Mouse (Mus musculus): Measurements from ENCODE around the gene Arhgef25. TPM values are rescaled to one million over a fixed set of nuclear protein-coding genes. Genes with fewer than 3 reads are reported as not detected.
A peak's percentile ranks its signal among the peaks of the same experiment; 100 is the strongest.

The Arhgef25 gene
- polyA plus RNA-seq, 1 experiment from 2014 or later = 96.5 TPM

DNA sequence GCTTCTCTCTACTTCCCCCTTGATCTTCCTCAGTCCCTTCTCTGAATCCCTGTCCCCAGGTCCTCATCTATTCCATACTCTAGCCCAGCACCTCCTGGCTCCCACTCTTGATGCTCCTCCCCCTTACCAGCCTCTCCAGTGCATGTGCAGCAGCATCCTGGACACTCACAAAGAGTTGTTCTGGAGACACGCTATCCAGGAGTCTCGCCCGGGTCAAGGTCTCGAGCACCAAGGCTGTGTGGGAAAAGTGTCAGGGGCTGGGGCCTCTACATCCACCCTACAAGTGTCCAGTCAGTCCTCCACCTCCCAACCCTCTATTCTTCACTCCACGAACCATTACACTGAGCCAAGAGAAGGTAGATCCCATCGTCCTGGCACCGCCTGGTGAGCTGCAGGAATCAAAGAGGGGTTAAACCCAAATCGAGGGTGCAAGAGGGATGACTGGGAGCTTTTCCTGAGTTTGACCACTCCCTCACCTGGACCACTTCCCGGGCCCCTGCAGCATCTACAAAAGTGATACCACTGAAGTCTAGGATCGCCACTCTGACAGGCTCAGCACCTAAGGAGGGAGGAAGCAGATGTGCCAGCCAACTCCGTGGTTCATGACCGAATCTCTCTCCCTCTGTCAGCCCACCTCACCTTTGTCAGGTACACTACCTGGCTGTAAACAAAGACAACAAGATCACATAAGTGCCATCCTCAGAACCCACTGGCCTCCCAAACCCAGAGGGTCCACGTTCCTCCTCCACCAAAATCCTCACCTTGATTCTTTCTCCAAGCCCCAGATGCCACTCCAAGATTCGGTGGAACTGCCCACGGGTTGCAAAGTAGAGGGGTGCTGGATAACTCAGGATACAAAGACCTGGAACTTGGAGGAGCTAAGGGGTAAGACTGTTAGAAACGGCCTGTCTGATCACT lies 16.5 kb downstream of the Arhgef25 start:
- peaks cover 26% of the 10 kb centered on the region for H3K4me1 ChIP-seq
- no peak overlapping the region for H3K4me2 ChIP-seq (replicated peaks)
- no peak for ATAC-seq (ENCODE audit: insufficient number of reproducible peaks, insufficient read depth, low FRiP score, low TSS enrichment)
- 81% methylated on average over 16 of the region's 16 CpGs for WGBS
- H3K9me3 ChIP-seq = no peaks in the 10 kb centered on the region
- no peak overlapping the region for H3K9ac ChIP-seq
- H3K4me3 ChIP-seq = no peak overlapping the region
- peaks cover 67% of the 10 kb centered on the region for H3K27me3 ChIP-seq
- no peak overlapping the region for H3K27ac ChIP-seq
- no peaks in the 10 kb centered on the region for H3K36me3 ChIP-seq

- H3K9me3 ChIP-seq = no peaks in the 10 kb centered on the region
- 86% methylated on average over 15 of the region's 15 CpGs for WGBS
- no peak overlapping the region for H3K4me3 ChIP-seq
- peaks cover 67% of the 10 kb centered on the region for H3K27me3 ChIP-seq
- H3K4me1 ChIP-seq = peaks cover 11% of the 10 kb centered on the region
- ATAC-seq (ENCODE audit: insufficient number of reproducible peaks, insufficient read depth, low FRiP score, low TSS enrichment) = no peak
- H3K27ac ChIP-seq = no peak overlapping the region
- H3K9ac ChIP-seq = no peak overlapping the region
- no peak overlapping the region for H3K4me2 ChIP-seq (replicated peaks)
- H3K36me3 ChIP-seq = no peaks in the 10 kb centered on the region
Measured at GRCm38 (mm10) chr10:127171631-127172200, 18.2 kb downstream of the Arhgef25 start.

- Histone ChIP-seq H3K36me3 (no peaks in the 10 kb centered on the region), H3K27ac (no peak overlapping the region), H3K9me3 (no peaks in the 10 kb centered on the region), H3K4me3 (peak overlapping the region; percentile 38), H3K4me2 (replicated peaks) (peak overlapping the region; percentile 72), H3K9ac (no peak overlapping the region), H3K27me3 (peaks cover 68% of the 10 kb centered on the region), H3K4me1 (peaks cover 10% of the 10 kb centered on the region)
- WGBS = under 1% methylated on average over 26 of the region's 29 CpGs
- ATAC-seq (ENCODE audit: insufficient number of reproducible peaks, insufficient read depth, low FRiP score, low TSS enrichment) = peak; percentile 31
Measured at GRCm38 (mm10) chr10:127170837-127171272, 19.0 kb downstream of the Arhgef25 start.

GRCm38 (mm10) chr10:127170002-127170401 lies 19.9 kb downstream of the Arhgef25 start:
- peak overlapping the region; percentile 72 for H3K4me2 ChIP-seq (replicated peaks)
- H3K27ac ChIP-seq = no peak overlapping the region
- H3K9ac ChIP-seq = no peak overlapping the region
- 1% methylated on average over 22 of the region's 22 CpGs for WGBS
- peaks cover 76% of the 10 kb centered on the region for H3K27me3 ChIP-seq
- ATAC-seq (ENCODE audit: insufficient number of reproducible peaks, insufficient read depth, low FRiP score, low TSS enrichment) = no peak
- peak overlapping the region; percentile 38 for H3K4me3 ChIP-seq
- no peaks in the 10 kb centered on the region for H3K36me3 ChIP-seq
- H3K9me3 ChIP-seq = no peaks in the 10 kb centered on the region
- peaks cover 14% of the 10 kb centered on the region for H3K4me1 ChIP-seq

- WGBS = 26% methylated on average over 10 of the region's 10 CpGs
- no peak for ATAC-seq (ENCODE audit: insufficient number of reproducible peaks, insufficient read depth, low FRiP score, low TSS enrichment)
- peaks cover 79% of the 10 kb centered on the region for H3K27me3 ChIP-seq
- H3K36me3 ChIP-seq = no peaks in the 10 kb centered on the region
- no peak overlapping the region for H3K27ac ChIP-seq
- H3K9me3 ChIP-seq = no peaks in the 10 kb centered on the region
- no peak overlapping the region for H3K4me3 ChIP-seq
- no peak overlapping the region for H3K4me2 ChIP-seq (replicated peaks)
- peaks cover 14% of the 10 kb centered on the region for H3K4me1 ChIP-seq
- H3K9ac ChIP-seq = no peak overlapping the region
Measured at GRCm38 (mm10) chr10:127167614-127168192, 22.2 kb downstream of the Arhgef25 start.

GRCm38 (mm10) chr10:127166771-127167613 lies 22.9 kb downstream of the Arhgef25 start:
- H3K9ac ChIP-seq = no peak overlapping the region
- no peak for ATAC-seq (ENCODE audit: insufficient number of reproducible peaks, insufficient read depth, low FRiP score, low TSS enrichment)
- no peak overlapping the region; the same call in 1 of the 2 replicates for H3K4me2 ChIP-seq (replicated peaks)
- H3K36me3 ChIP-seq = no peaks in the 10 kb centered on the region
- WGBS = 18% methylated on average over 15 of the region's 15 CpGs
- H3K27me3 ChIP-seq = peaks cover 76% of the 10 kb centered on the region
- H3K4me1 ChIP-seq = peaks cover 14% of the 10 kb centered on the region
- H3K4me3 ChIP-seq = 0 out of 2 replicates have a peak overlapping the region, but pooled peaks have one; percentile 4
- no peak overlapping the region for H3K27ac ChIP-seq
- no peaks in the 10 kb centered on the region for H3K9me3 ChIP-seq

DNA sequence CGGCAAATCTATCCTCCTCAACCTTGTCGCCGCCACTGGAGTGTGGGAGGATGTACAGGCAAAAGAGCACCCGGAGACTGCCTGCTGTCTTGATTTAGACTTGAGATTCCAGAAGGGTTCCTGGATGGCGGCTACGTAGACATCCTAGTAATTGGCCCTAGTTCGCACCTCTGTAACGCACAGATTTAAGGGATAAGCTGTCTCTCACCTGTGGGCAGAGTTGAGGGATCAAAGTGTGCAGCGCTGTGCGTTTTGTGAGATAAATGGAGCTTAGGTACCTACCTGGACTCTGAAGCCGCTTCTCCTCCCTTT lies 23.5 kb downstream of the Arhgef25 start:
- Histone ChIP-seq H3K27me3 (peaks cover 70% of the 10 kb centered on the region), H3K4me2 (replicated peaks) (peak overlapping the region; percentile 99), H3K9ac (peak overlapping the region; percentile 47; the same call in 1 of the 2 replicates), H3K36me3 (no peaks in the 10 kb centered on the region), H3K27ac (no peak overlapping the region), H3K9me3 (no peaks in the 10 kb centered on the region), H3K4me1 (peaks cover 14% of the 10 kb centered on the region), H3K4me3 (peak overlapping the region; percentile 64)
- WGBS = 3% methylated on average over 11 of the region's 11 CpGs
- ATAC-seq (ENCODE audit: insufficient number of reproducible peaks, insufficient read depth, low FRiP score, low TSS enrichment) = no peak

- Histone ChIP-seq H3K4me1 (peaks cover 14% of the 10 kb centered on the region), H3K4me3 (peak overlapping the region; percentile 64), H3K27ac (no peak overlapping the region), H3K9ac (peak overlapping the region; percentile 47), H3K27me3 (peaks cover 64% of the 10 kb centered on the region), H3K4me2 (replicated peaks) (peak overlapping the region; percentile 99), H3K36me3 (no peaks in the 10 kb centered on the region), H3K9me3 (no peaks in the 10 kb centered on the region)
- 0 out of 2 replicates have a peak, but pooled peaks have one; percentile 18 for ATAC-seq (ENCODE audit: insufficient number of reproducible peaks, insufficient read depth, low FRiP score, low TSS enrichment)
- under 1% methylated on average over 56 of the region's 56 CpGs for WGBS
Measured at GRCm38 (mm10) chr10:127165654-127166403, 24.1 kb downstream of the Arhgef25 start.

GRCm38 (mm10) chr10:127165354-127165653 lies 24.6 kb downstream of the Arhgef25 start:
- Histone ChIP-seq H3K27ac (no peak overlapping the region), H3K9me3 (no peaks in the 10 kb centered on the region), H3K4me2 (replicated peaks) (peak overlapping the region; percentile 99), H3K9ac (peak overlapping the region; percentile 47), H3K27me3 (peaks cover 59% of the 10 kb centered on the region), H3K36me3 (no peaks in the 10 kb centered on the region), H3K4me3 (peak overlapping the region; percentile 64), H3K4me1 (peaks cover 11% of the 10 kb centered on the region)
- under 1% methylated on average over 31 of the region's 42 CpGs for WGBS
- ATAC-seq (ENCODE audit: insufficient number of reproducible peaks, insufficient read depth, low FRiP score, low TSS enrichment) = peak; percentile 25; the same call in 1 of the 2 replicates

GRCm38 (mm10) chr10:127164631-127165353 lies 25.1 kb downstream of the Arhgef25 start, which contains the start of gene B4galnt1:
Gene B4galnt1 (plus strand): TSS chr10:127165225.
- peaks cover 54% of the 10 kb centered on the region for H3K27me3 ChIP-seq
- peak within 1 kb of the TSS; percentile 99 for H3K4me2 ChIP-seq (replicated peaks)
- H3K36me3 ChIP-seq = no peaks in the 10 kb centered on the region
- ATAC-seq (ENCODE audit: insufficient number of reproducible peaks, insufficient read depth, low FRiP score, low TSS enrichment) = peak; percentile 81
- peak within 1 kb of the TSS; percentile 47 for H3K9ac ChIP-seq
- peaks cover 6% of the 10 kb centered on the region for H3K4me1 ChIP-seq
- peak within 1 kb of the TSS; percentile 64 for H3K4me3 ChIP-seq
- 2% methylated on average over 46 of the region's 52 CpGs for WGBS
- no peaks in the 10 kb centered on the region for H3K9me3 ChIP-seq
- no peak within 1 kb of the TSS for H3K27ac ChIP-seq
